Mouse (Mus musculus) testis, postnatal 14 days (tissue): ENCODE measurements at regions not wholly inside any gene's neighbourhood (a gene's known extent, or its start where the extent isn't known, plus 50 kb on each side); places are given as distances from the start of the nearest gene placed in this dataset.
"Not testable (repeated sequence)": the region's sequence is repeated elsewhere in the genome, so short reads cannot be mapped to it uniquely, and the experiment has no call there.

ENCODE experiments used
- DNase-seq: peaks from one replicate; pipeline ENCODE4 v3.0.0; 2021; ENCODE audit warnings: low spot score

GRCm38 (mm10) chr13:99128979-99129378, 55.6 kb upstream of the Zfp366 start:
- DNase-seq = peak; percentile 52

- DNase-seq = no peak
These were observed 56.3 kb upstream of the Zfp366 start for GRCm38 (mm10) chr13:99128284-99128691.

- no peak for DNase-seq
These were observed 56.9 kb upstream of the Zfp366 start for GRCm38 (mm10) chr13:99127716-99128115.

GRCm38 (mm10) chr13:99126971-99127370, 57.7 kb upstream of the Zfp366 start:
- not testable (repeated sequence) for DNase-seq

- DNase-seq = no peak
These were observed 58.1 kb upstream of the Zfp366 start for GRCm38 (mm10) chr13:99126538-99126937.

- no peak for DNase-seq
These were observed 58.7 kb upstream of the Zfp366 start for GRCm38 (mm10) chr13:99125946-99126345.

GRCm38 (mm10) chr13:99124894-99125570, 59.6 kb upstream of the Zfp366 start:
- peak; percentile 81 for DNase-seq

GRCm38 (mm10) chr13:99124141-99124540, 60.5 kb upstream of the Zfp366 start:
- DNase-seq = no peak

GRCm38 (mm10) chr13:99123476-99124140, 61.0 kb upstream of the Zfp366 start:
- DNase-seq = no peak

GRCm38 (mm10) chr13:99122539-99122938, 62.1 kb upstream of the Zfp366 start:
- not testable (repeated sequence) for DNase-seq

- DNase-seq = no peak
These were observed 63.5 kb upstream of the Zfp366 start for GRCm38 (mm10) chr13:99121096-99121495.

- no peak for DNase-seq
These were observed 64.7 kb upstream of the Zfp366 start for GRCm38 (mm10) chr13:99119941-99120340.

GRCm38 (mm10) chr13:99118901-99119300, 65.7 kb upstream of the Zfp366 start:
- no peak for DNase-seq

- DNase-seq = no peak
These were observed 69.1 kb upstream of the Zfp366 start for GRCm38 (mm10) chr13:99115541-99115940.

GRCm38 (mm10) chr13:99114565-99114964, 70.1 kb upstream of the Zfp366 start:
- DNase-seq = no peak

- DNase-seq = no peak
These were observed 72.8 kb upstream of the Zfp366 start for GRCm38 (mm10) chr13:99111736-99112386.

GRCm38 (mm10) chr13:99107983-99108382, 76.6 kb upstream of the Zfp366 start:
- no peak for DNase-seq

- no peak for DNase-seq
These were observed 82.4 kb upstream of the Zfp366 start for GRCm38 (mm10) chr13:99102089-99102681.

GRCm38 (mm10) chr13:99100430-99101409, 83.9 kb upstream of the Zfp366 start:
- DNase-seq = peak; percentile 59

- DNase-seq = no peak
These were observed 84.7 kb upstream of the Zfp366 start for GRCm38 (mm10) chr13:99099794-99100429.

GRCm38 (mm10) chr13:99099226-99099625, 85.4 kb upstream of the Zfp366 start:
- DNase-seq = no peak
